Mouse (Mus musculus): ENCODE results near the gene Olfr1282. TPM values are rescaled to one million over a fixed set of nuclear protein-coding genes. Genes with fewer than 3 reads are reported as not detected.
"Not testable (repeated sequence)": the region's sequence is repeated elsewhere in the genome, so short reads cannot be mapped to it uniquely, and the experiment has no call there.

Olfr1282 gene
- polyA plus RNA-seq (2016; fragmentation: Nextera tagmentation; extraction: Ambion mirVana), result not detected in 2 replicates

GRCm38 (mm10) chr2:111335976-111336375 lies at the start of gene Olfr1282:
Olfr1282 (minus strand) TSS chr2:111336076.
- Histone ChIP-seq H3K27ac (no peak within 1 kb of the TSS), H3K36me3 (no peaks in the 10 kb centered on the region), H3K4me3 (no peak within 1 kb of the TSS), H3K9ac (no peak within 1 kb of the TSS), H3K4me2 (replicated peaks) (no peak within 1 kb of the TSS), H3K27me3 (no peaks in the 10 kb centered on the region), H3K4me1 (no peaks in the 10 kb centered on the region), H3K9me3 (replicated peaks) (no peaks in the 10 kb centered on the region)
- 84% methylated on average over 2 of the region's 2 CpGs for WGBS
- ATAC-seq (ENCODE audit: low FRiP score), result no peak

- H3K27ac ChIP-seq, result no peak within 1 kb of the TSS
- WGBS, result 86% methylated on average over 1 of the region's 1 CpGs
- no peaks in the 10 kb centered on the region for H3K9me3 ChIP-seq (replicated peaks)
- no peaks in the 10 kb centered on the region for H3K27me3 ChIP-seq
- H3K4me2 ChIP-seq (replicated peaks), result no peak within 1 kb of the TSS
- H3K4me1 ChIP-seq, result no peaks in the 10 kb centered on the region
- H3K4me3 ChIP-seq, result no peak within 1 kb of the TSS
- no peaks in the 10 kb centered on the region for H3K36me3 ChIP-seq
- H3K9ac ChIP-seq, result no peak within 1 kb of the TSS
- no peak for ATAC-seq (ENCODE audit: low FRiP score)
These were observed 39.3 kb upstream of the Olfr1282 start, which contains the start of gene Olfr1284 for GRCm38 (mm10) chr2:111375222-111375621. Olfr1284 (plus strand) TSS chr2:111375522.

GRCm38 (mm10) chr2:111366490-111366889 lies 30.6 kb upstream of the Olfr1282 start, which contains the start of gene Olfr1283:
Olfr1283 (plus strand) TSS chr2:111366790.
- Histone ChIP-seq H3K36me3 (no peaks in the 10 kb centered on the region), H3K9ac (no peak within 1 kb of the TSS), H3K4me3 (no peak within 1 kb of the TSS), H3K4me1 (no peaks in the 10 kb centered on the region), H3K27me3 (no peaks in the 10 kb centered on the region), H3K27ac (no peak within 1 kb of the TSS), H3K9me3 (replicated peaks) (no peaks in the 10 kb centered on the region), H3K4me2 (replicated peaks) (no peak within 1 kb of the TSS)
- no peak for ATAC-seq (ENCODE audit: low FRiP score)
- 74% methylated on average over 2 of the region's 2 CpGs for WGBS

GRCm38 (mm10) chr2:111333721-111334120 lies 2.2 kb downstream of the Olfr1282 start:
- ATAC-seq (ENCODE audit: low FRiP score), result not testable (repeated sequence)
- WGBS, result 90% methylated on average over 5 of the region's 5 CpGs

GRCm38 (mm10) chr2:111326220-111326619 lies 9.7 kb downstream of the Olfr1282 start, which contains the start of gene Olfr1281:
Olfr1281 (plus strand) TSS chr2:111326520.
- Histone ChIP-seq H3K4me1 (no peaks in the 10 kb centered on the region), H3K36me3 (no peaks in the 10 kb centered on the region), H3K27ac (no peak within 1 kb of the TSS), H3K9ac (no peak within 1 kb of the TSS), H3K4me3 (no peak within 1 kb of the TSS), H3K27me3 (no peaks in the 10 kb centered on the region), H3K9me3 (replicated peaks) (no peaks in the 10 kb centered on the region), H3K4me2 (replicated peaks) (no peak within 1 kb of the TSS)
- WGBS, result 69% methylated on average over 2 of the region's 2 CpGs
- ATAC-seq (ENCODE audit: low FRiP score), result no peak

More at GRCm38 (mm10) chr2:111333721-111334120, 2.2 kb downstream of the Olfr1282 start:
- H3K36me3 ChIP-seq; H3K4me3 ChIP-seq; H3K4me1 ChIP-seq; H3K9ac ChIP-seq; H3K9me3 ChIP-seq (replicated peaks); H3K27me3 ChIP-seq; H3K4me2 ChIP-seq (replicated peaks); H3K27ac ChIP-seq: not testable (repeated sequence)

GRCm38 (mm10) chr2:111313717-111314116 lies 22.2 kb downstream of the Olfr1282 start, which contains the start of gene Olfr1280:
Olfr1280 (plus strand) TSS chr2:111314017.
- Histone ChIP-seq H3K27ac (no peak within 1 kb of the TSS), H3K27me3 (no peaks in the 10 kb centered on the region), H3K9ac (no peak within 1 kb of the TSS), H3K4me1 (no peaks in the 10 kb centered on the region), H3K9me3 (replicated peaks) (no peaks in the 10 kb centered on the region), H3K4me3 (no peak within 1 kb of the TSS), H3K36me3 (no peaks in the 10 kb centered on the region), H3K4me2 (replicated peaks) (no peak within 1 kb of the TSS)
- ATAC-seq (ENCODE audit: low FRiP score), result no peak

- H3K36me3 ChIP-seq, result no peaks in the 10 kb centered on the region
- no peak within 1 kb of the TSS for H3K9ac ChIP-seq
- no peaks in the 10 kb centered on the region for H3K4me1 ChIP-seq
- no peaks in the 10 kb centered on the region for H3K9me3 ChIP-seq (replicated peaks)
- no peak for ATAC-seq (ENCODE audit: low FRiP score)
- H3K4me2 ChIP-seq (replicated peaks), result no peak within 1 kb of the TSS
- no peak within 1 kb of the TSS for H3K27ac ChIP-seq
- H3K27me3 ChIP-seq, result no peaks in the 10 kb centered on the region
- H3K4me3 ChIP-seq, result no peak within 1 kb of the TSS
These were observed 35.5 kb downstream of the Olfr1282 start, which contains the start of gene Olfr1279 for GRCm38 (mm10) chr2:111300374-111300773. Olfr1279 (plus strand) TSS chr2:111300635.

- no peak overlapping the region for H3K27ac ChIP-seq
- no peaks in the 10 kb centered on the region for H3K36me3 ChIP-seq
- H3K27me3 ChIP-seq, result no peaks in the 10 kb centered on the region
- no peak for ATAC-seq (ENCODE audit: low FRiP score)
- H3K9ac ChIP-seq, result no peak overlapping the region
- no peaks in the 10 kb centered on the region for H3K4me1 ChIP-seq
- no peak overlapping the region for H3K4me2 ChIP-seq (replicated peaks)
- no peaks in the 10 kb centered on the region for H3K9me3 ChIP-seq (replicated peaks)
- no peak overlapping the region for H3K4me3 ChIP-seq
These were observed 37.3 kb downstream of the Olfr1282 start for GRCm38 (mm10) chr2:111298541-111298940.

- no peak within 1 kb of the TSS for H3K27ac ChIP-seq
- no peaks in the 10 kb centered on the region for H3K27me3 ChIP-seq
- H3K4me1 ChIP-seq, result no peaks in the 10 kb centered on the region
- ATAC-seq (ENCODE audit: low FRiP score), result no peak
- H3K36me3 ChIP-seq, result no peaks in the 10 kb centered on the region
- no peak within 1 kb of the TSS for H3K9ac ChIP-seq
- no peaks in the 10 kb centered on the region for H3K9me3 ChIP-seq (replicated peaks)
- H3K4me3 ChIP-seq, result no peak within 1 kb of the TSS
- H3K4me2 ChIP-seq (replicated peaks), result no peak within 1 kb of the TSS
These were observed 46.0 kb downstream of the Olfr1282 start, which contains the start of gene Olfr1278 for GRCm38 (mm10) chr2:111289836-111290235. Olfr1278 (plus strand) TSS chr2:111290136.

Other genes with a start within 250 kb of the Olfr1282 start
- not detected in 2 replicates for gene Gm13941, start 230.1 kb downstream of the Olfr1282 start, polyA plus RNA-seq (2016; fragmentation: Nextera tagmentation; extraction: Ambion mirVana)
- not detected in 2 replicates for gene Gm15130, start 183.1 kb downstream of the Olfr1282 start, polyA plus RNA-seq (2016; fragmentation: Nextera tagmentation; extraction: Ambion mirVana)
- gene 4930430A15Rik, start 106.5 kb downstream of the Olfr1282 start, polyA plus RNA-seq (2016; fragmentation: Nextera tagmentation; extraction: Ambion mirVana), result not detected in 2 replicates
- gene Olfr1275, start 100.8 kb downstream of the Olfr1282 start, polyA plus RNA-seq (2016; fragmentation: Nextera tagmentation; extraction: Ambion mirVana), result not detected in 2 replicates
- gene Olfr1276, start 81.6 kb downstream of the Olfr1282 start, polyA plus RNA-seq (2016; fragmentation: Nextera tagmentation; extraction: Ambion mirVana), result not detected in 2 replicates
- not detected in 2 replicates for gene Olfr1277, start 62.0 kb downstream of the Olfr1282 start, polyA plus RNA-seq (2016; fragmentation: Nextera tagmentation; extraction: Ambion mirVana)
- not detected in 2 replicates for gene Olfr1278, start 45.9 kb downstream of the Olfr1282 start, polyA plus RNA-seq (2016; fragmentation: Nextera tagmentation; extraction: Ambion mirVana)
- gene Olfr1279, start 35.4 kb downstream of the Olfr1282 start, polyA plus RNA-seq (2016; fragmentation: Nextera tagmentation; extraction: Ambion mirVana), result not detected in 2 replicates
- not detected in 2 replicates for gene Olfr1280, start 22.1 kb downstream of the Olfr1282 start, polyA plus RNA-seq (2016; fragmentation: Nextera tagmentation; extraction: Ambion mirVana)
- gene Olfr1281, start 9.6 kb downstream of the Olfr1282 start, polyA plus RNA-seq (2016; fragmentation: Nextera tagmentation; extraction: Ambion mirVana), result not detected in 2 replicates
- gene Olfr1283, start 30.7 kb upstream of the Olfr1282 start, polyA plus RNA-seq (2016; fragmentation: Nextera tagmentation; extraction: Ambion mirVana), result not detected in 2 replicates
- gene Olfr1284, start 39.4 kb upstream of the Olfr1282 start, polyA plus RNA-seq (2016; fragmentation: Nextera tagmentation; extraction: Ambion mirVana), result not detected in 2 replicates
- gene Olfr1286, start 87.0 kb upstream of the Olfr1282 start, polyA plus RNA-seq (2016; fragmentation: Nextera tagmentation; extraction: Ambion mirVana), result not detected in 2 replicates
- gene Olfr1287, start 113.1 kb upstream of the Olfr1282 start, polyA plus RNA-seq (2016; fragmentation: Nextera tagmentation; extraction: Ambion mirVana), result not detected in 2 replicates
- not detected in 2 replicates for gene Olfr1288, start 138.0 kb upstream of the Olfr1282 start, polyA plus RNA-seq (2016; fragmentation: Nextera tagmentation; extraction: Ambion mirVana)
- gene Olfr1289, start 144.7 kb upstream of the Olfr1282 start, polyA plus RNA-seq (2016; fragmentation: Nextera tagmentation; extraction: Ambion mirVana), result not detected in 2 replicates
- not detected in 2 replicates for gene Olfr1290, start 157.8 kb upstream of the Olfr1282 start, polyA plus RNA-seq (2016; fragmentation: Nextera tagmentation; extraction: Ambion mirVana)
- gene Olfr1291-ps1, start 161.1 kb upstream of the Olfr1282 start, polyA plus RNA-seq (2016; fragmentation: Nextera tagmentation; extraction: Ambion mirVana), result not detected in 2 replicates
- not detected in 2 replicates for gene Olfr1293-ps, start 189.1 kb upstream of the Olfr1282 start, polyA plus RNA-seq (2016; fragmentation: Nextera tagmentation; extraction: Ambion mirVana)
- gene Olfr1294, start 204.2 kb upstream of the Olfr1282 start, polyA plus RNA-seq (2016; fragmentation: Nextera tagmentation; extraction: Ambion mirVana), result not detected in 2 replicates
- not detected in 2 replicates for gene Olfr1295, start 233.6 kb upstream of the Olfr1282 start, polyA plus RNA-seq (2016; fragmentation: Nextera tagmentation; extraction: Ambion mirVana)